Mouse (Mus musculus): ENCODE data around the gene Sbk3. TPM values are rescaled to one million over a fixed set of nuclear protein-coding genes. Genes with fewer than 3 reads are reported as not detected.

Sbk3 gene
- total RNA-seq, 2 experiments from 2014 or later, result not detected

GRCm38 (mm10) chr7:4993999-4994788, 23.2 kb upstream of the Sbk3 start:
- no peak for ATAC-seq (replicated peaks; ENCODE audit: poor library complexity, severe bottlenecking)

- ATAC-seq (replicated peaks; ENCODE audit: poor library complexity, severe bottlenecking), result no peak
Measured at GRCm38 (mm10) chr7:4993347-4993998, 22.5 kb upstream of the Sbk3 start.

GRCm38 (mm10) chr7:4988250-4988649, 17.3 kb upstream of the Sbk3 start:
- no peak for ATAC-seq (replicated peaks; ENCODE audit: poor library complexity, severe bottlenecking)

- ATAC-seq (replicated peaks; ENCODE audit: poor library complexity, severe bottlenecking), result no peak
Measured at GRCm38 (mm10) chr7:4976832-4977231, 5.9 kb upstream of the Sbk3 start.

- no peak for ATAC-seq (replicated peaks; ENCODE audit: poor library complexity, severe bottlenecking)
Measured at GRCm38 (mm10) chr7:4975455-4975854, 4.5 kb upstream of the Sbk3 start.

GRCm38 (mm10) chr7:4972321-4973047, 1.5 kb upstream of the Sbk3 start:
- ATAC-seq (replicated peaks; ENCODE audit: poor library complexity, severe bottlenecking), result no peak

DNA sequence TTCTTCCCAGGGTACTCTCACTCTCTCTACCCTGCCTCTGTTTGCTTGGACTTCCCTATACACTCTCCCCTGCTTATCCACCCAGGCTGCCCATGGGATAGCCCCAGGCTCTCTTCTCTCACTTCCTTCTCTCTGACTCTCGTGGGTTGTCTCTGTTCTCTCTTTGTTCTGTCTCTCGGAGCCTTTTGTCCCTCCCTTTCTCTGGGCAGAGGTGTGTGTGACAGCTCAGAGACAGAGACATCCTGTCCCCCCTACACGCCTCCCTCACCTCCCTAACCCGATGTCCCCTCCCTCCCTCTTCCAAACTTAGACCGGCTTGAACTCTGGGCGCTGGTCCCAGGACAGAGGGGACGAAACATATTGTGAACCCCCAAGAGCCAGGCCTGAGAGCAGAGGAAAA, 742 bp upstream of the Sbk3 start:
- ATAC-seq (replicated peaks; ENCODE audit: poor library complexity, severe bottlenecking), result peak; percentile 71

- ATAC-seq (replicated peaks; ENCODE audit: poor library complexity, severe bottlenecking), result no peak
Measured at GRCm38 (mm10) chr7:4964988-4965387, 6.0 kb downstream of the Sbk3 start.

DNA sequence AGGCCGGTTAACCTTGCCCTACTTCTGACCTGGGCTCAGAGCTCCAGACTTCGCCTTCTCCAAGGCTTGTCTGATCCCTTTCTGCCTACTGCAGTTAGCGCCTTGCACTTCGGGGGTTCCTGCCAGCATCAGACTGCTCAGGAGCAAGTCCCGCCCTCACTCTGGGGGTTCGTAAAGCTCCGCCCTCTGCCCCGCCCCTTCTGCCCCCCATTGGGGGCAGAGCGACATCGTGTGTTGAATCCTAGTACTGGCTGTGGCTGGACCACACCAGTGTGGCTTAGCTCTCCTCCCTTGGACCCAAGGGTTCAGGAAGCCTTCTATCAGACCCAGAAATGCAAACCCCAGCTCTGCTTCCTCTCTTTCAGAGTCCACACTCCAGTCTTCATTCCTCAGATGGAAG, 6.7 kb downstream of the Sbk3 start, which contains the start of gene Sbk2:
Gene Sbk2 (minus strand): TSS at position 135 of the 400 bp plus-strand sequence.
- ATAC-seq (replicated peaks; ENCODE audit: poor library complexity, severe bottlenecking), result peak; percentile 99

- no peak for ATAC-seq (replicated peaks; ENCODE audit: poor library complexity, severe bottlenecking)
Measured at GRCm38 (mm10) chr7:4963527-4963926, 7.4 kb downstream of the Sbk3 start.

GRCm38 (mm10) chr7:4957361-4957760, 13.6 kb downstream of the Sbk3 start:
- no peak for ATAC-seq (replicated peaks; ENCODE audit: poor library complexity, severe bottlenecking)

- no peak for ATAC-seq (replicated peaks; ENCODE audit: poor library complexity, severe bottlenecking)
Measured at GRCm38 (mm10) chr7:4953815-4954445, 17.0 kb downstream of the Sbk3 start.

DNA sequence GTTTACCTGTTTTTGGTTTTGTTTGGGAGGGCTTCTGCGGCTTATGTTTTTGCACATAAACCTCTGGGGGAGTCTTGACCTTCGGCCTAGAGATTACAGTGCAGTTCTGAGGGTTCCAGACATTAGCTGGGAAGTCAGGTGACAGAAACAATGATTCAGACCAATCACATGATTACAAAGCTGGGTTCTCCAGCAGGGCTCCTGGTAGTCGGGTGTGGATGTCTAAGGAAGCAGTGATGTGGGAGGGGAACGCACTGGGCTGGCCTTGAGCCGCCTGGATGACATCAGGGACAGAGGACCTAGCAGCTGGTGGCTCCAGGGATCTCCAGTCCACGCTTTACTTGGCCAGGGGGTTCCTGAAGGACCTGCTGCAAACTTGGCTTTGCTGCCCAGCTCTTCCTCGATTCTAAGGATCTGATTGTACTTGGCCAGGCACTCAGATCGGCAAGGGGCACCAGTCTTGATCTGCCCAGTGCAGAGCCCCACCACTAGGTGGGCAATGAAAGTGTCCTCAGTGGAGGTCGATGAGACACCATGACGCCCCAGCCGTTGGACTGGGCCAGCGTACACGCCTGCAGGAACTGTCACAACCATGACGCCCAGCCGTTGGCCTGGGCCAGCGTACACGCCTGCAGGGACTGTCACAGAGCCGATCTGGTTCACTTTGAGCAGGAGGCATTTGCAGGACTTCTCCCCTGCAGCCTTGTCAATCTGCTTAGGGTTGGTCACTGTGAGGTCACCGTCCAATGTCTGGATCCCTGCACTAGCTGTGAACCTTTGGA, 20.2 kb downstream of the Sbk3 start:
- ATAC-seq (replicated peaks; ENCODE audit: poor library complexity, severe bottlenecking), result no peak

DNA sequence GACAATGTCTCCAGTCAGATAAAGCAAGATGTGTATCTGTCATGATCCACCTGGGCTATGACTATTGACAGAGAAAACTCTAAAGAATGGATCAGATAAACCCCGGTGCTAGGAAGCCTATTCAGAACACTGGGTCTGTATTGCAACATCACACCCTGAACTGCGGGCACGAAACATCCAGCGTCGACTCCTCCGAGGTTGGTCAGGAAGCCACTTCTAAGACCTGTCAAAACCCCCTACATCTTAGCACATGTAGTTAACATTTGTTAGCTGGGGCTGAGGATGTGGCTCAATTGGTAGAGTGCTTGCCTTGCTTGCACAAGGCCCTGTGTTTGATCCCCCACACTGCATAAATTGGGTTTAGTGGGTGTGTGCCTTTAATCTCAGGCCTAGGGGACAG, 22.6 kb downstream of the Sbk3 start:
- ATAC-seq (replicated peaks; ENCODE audit: poor library complexity, severe bottlenecking), result peak; percentile 41; the same call in 1 of the 2 replicates

GRCm38 (mm10) chr7:4947855-4948254, 23.1 kb downstream of the Sbk3 start:
- ATAC-seq (replicated peaks; ENCODE audit: poor library complexity, severe bottlenecking), result no peak

GRCm38 (mm10) chr7:4943223-4943815, 27.6 kb downstream of the Sbk3 start:
- ATAC-seq (replicated peaks; ENCODE audit: poor library complexity, severe bottlenecking), result peak; percentile 92

GRCm38 (mm10) chr7:4942673-4943072, 28.3 kb downstream of the Sbk3 start:
- ATAC-seq (replicated peaks; ENCODE audit: poor library complexity, severe bottlenecking), result no peak

DNA sequence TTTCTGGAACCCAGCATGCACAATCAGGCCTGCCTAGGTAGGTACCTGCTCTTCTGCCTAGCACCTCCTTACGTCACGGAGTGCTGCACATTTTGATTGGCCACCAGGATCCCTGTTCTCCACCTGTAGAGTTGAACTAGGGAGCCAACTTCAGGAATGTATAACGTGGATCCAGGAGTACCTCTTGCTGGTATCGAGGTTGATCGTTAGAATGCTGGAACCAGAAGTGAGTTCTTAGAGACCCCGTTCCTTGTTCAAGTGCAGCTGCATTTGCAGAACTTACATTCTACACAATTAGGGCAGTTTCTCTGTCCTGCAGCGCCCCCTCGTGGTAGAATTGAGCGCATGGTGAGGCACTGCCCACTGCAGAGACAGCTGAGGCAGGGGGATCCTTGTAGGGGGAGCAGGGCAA, 30.9 kb downstream of the Sbk3 start:
- ATAC-seq (replicated peaks; ENCODE audit: poor library complexity, severe bottlenecking), result peak; percentile 56

DNA sequence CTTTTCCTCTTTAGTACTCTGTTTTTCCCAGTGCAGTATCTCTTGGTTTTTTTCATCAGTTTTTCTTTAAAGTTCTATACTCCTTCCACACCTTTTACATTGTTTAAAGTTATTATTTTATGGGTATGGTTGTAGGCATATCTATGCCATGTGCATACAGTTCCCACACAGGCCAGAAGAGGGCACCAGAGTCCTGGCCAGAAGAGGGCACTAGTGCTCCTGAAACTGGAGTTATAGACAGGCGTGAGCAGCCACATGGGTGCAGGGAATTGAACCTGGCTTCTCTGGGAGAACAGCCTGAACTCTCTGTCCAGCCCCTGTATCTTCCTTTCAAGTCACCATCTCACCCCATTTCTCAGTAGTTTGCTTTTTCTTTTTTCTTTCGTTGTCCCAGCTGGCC, 32.5 kb downstream of the Sbk3 start:
- peak; percentile 65 for ATAC-seq (replicated peaks; ENCODE audit: poor library complexity, severe bottlenecking)
